Mouse (Mus musculus): ENCODE measurements around the gene Cacna1f. TPM values are rescaled to one million over a fixed set of nuclear protein-coding genes. Genes with fewer than 3 reads are reported as not detected.

Cacna1f gene
- polyA plus RNA-seq, 1 experiment = 0.12 TPM

GRCm38 (mm10) chrX:7679405-7680056, 72.6 kb downstream of the Cacna1f start:
- Histone ChIP-seq H3K27ac (ENCODE audit: control insufficient read depth, insufficient read depth, low read length) (no peak overlapping the region), H3K36me3 (ENCODE audit: control insufficient read depth, insufficient read depth, low read length) (no peaks in the 10 kb centered on the region), H3K4me1 (replicated peaks; ENCODE audit: control insufficient read depth, insufficient read depth, low read length) (peaks cover 6% of the 10 kb centered on the region; the same call in 1 of the 2 replicates), H3K4me3 (ENCODE audit: control insufficient read depth, insufficient read depth, low read length) (no peak overlapping the region), H3K27me3 (ENCODE audit: control insufficient read depth, insufficient read depth, low read length) (no peaks in the 10 kb centered on the region)
- WGBS = 5% methylated on average over 27 of the region's 27 CpGs
- DNase-seq = peak; percentile 85
- TF ChIP-seq CTCF (IDR thresholded peaks at IDR 0.05; ENCODE audit: borderline replicate concordance, control insufficient read depth, extremely low read depth, insufficient read depth, low read length, poor library complexity) = peak; percentile 82; the same call in 1 of the 2 replicates
- no peak for TF ChIP-seq POLR2A (IDR thresholded peaks at IDR 0.05; ENCODE audit: control insufficient read depth, extremely low read depth, insufficient read depth, low read length, poor library complexity)

- Histone ChIP-seq H3K36me3 (ENCODE audit: control insufficient read depth, insufficient read depth, low read length) (no peaks in the 10 kb centered on the region), H3K4me3 (ENCODE audit: control insufficient read depth, insufficient read depth, low read length) (no peak overlapping the region), H3K4me1 (replicated peaks; ENCODE audit: control insufficient read depth, insufficient read depth, low read length) (0 out of 2 replicates have a peak, but pooled peaks cover 3% of the 10 kb centered on the region), H3K27ac (ENCODE audit: control insufficient read depth, insufficient read depth, low read length) (no peak overlapping the region), H3K27me3 (ENCODE audit: control insufficient read depth, insufficient read depth, low read length) (no peaks in the 10 kb centered on the region)
- WGBS = 18% methylated on average over 12 of the region's 12 CpGs
- no peak for TF ChIP-seq POLR2A (IDR thresholded peaks at IDR 0.05; ENCODE audit: control insufficient read depth, extremely low read depth, insufficient read depth, low read length, poor library complexity)
- TF ChIP-seq CTCF (IDR thresholded peaks at IDR 0.05; ENCODE audit: borderline replicate concordance, control insufficient read depth, extremely low read depth, insufficient read depth, low read length, poor library complexity) = no peak
- DNase-seq = no peak
Observed at GRCm38 (mm10) chrX:7680057-7680412, 73.2 kb downstream of the Cacna1f start.

GRCm38 (mm10) chrX:7680864-7681263, 74.0 kb downstream of the Cacna1f start, which contains the start of gene Magix:
Gene Magix (minus strand): TSS chrX:7681251.
- Histone ChIP-seq H3K36me3 (ENCODE audit: control insufficient read depth, insufficient read depth, low read length) (no peaks in the 10 kb centered on the region), H3K27me3 (ENCODE audit: control insufficient read depth, insufficient read depth, low read length) (no peaks in the 10 kb centered on the region), H3K4me3 (ENCODE audit: control insufficient read depth, insufficient read depth, low read length) (no peak within 1 kb of the TSS), H3K27ac (ENCODE audit: control insufficient read depth, insufficient read depth, low read length) (no peak within 1 kb of the TSS), H3K4me1 (replicated peaks; ENCODE audit: control insufficient read depth, insufficient read depth, low read length) (0 out of 2 replicates have a peak, but pooled peaks cover 3% of the 10 kb centered on the region)
- TF ChIP-seq CTCF (IDR thresholded peaks at IDR 0.05; ENCODE audit: borderline replicate concordance, control insufficient read depth, extremely low read depth, insufficient read depth, low read length, poor library complexity) = no peak
- TF ChIP-seq POLR2A (IDR thresholded peaks at IDR 0.05; ENCODE audit: control insufficient read depth, extremely low read depth, insufficient read depth, low read length, poor library complexity) = no peak
- WGBS = 93% methylated on average over 14 of the region's 14 CpGs
- DNase-seq = no peak

Other genes starting within 250 kb of the Cacna1f start
- 0.64 and 0.73 TPM in 2 replicates for gene Usp27x, start 231.3 kb upstream of the Cacna1f start, polyA plus RNA-seq (2012; rRNA removed)
- gene Foxp3, start 33.4 kb upstream of the Cacna1f start, polyA plus RNA-seq (2012; rRNA removed) = 7.7 and 10.3 TPM in 2 replicates
- gene Ppp1r3f, start 32.8 kb upstream of the Cacna1f start, polyA plus RNA-seq (2012; rRNA removed) = 5.5 and 5.8 TPM in 2 replicates
- gene Ccdc22, start 1.6 kb upstream of the Cacna1f start, polyA plus RNA-seq (2012; rRNA removed) = 34.1 and 35.7 TPM in 2 replicates
- gene Syp, start 31.4 kb downstream of the Cacna1f start, polyA plus RNA-seq (2012; rRNA removed) = 1.2 and 1.8 TPM in 2 replicates
- gene Prickle3, start 50.2 kb downstream of the Cacna1f start, polyA plus RNA-seq (2012; rRNA removed) = 29.7 TPM in 2 replicates
- 144 and 149 TPM in 2 replicates for gene Plp2, start 64.3 kb downstream of the Cacna1f start, polyA plus RNA-seq (2012; rRNA removed)
- 0.82 and 3.0 TPM in 2 replicates for gene Magix, start 74.2 kb downstream of the Cacna1f start, polyA plus RNA-seq (2012; rRNA removed)
- gene Gpkow, start 90.0 kb downstream of the Cacna1f start, polyA plus RNA-seq (2012; rRNA removed) = 12.2 and 12.8 TPM in 2 replicates
- 86.6 and 105 TPM in 2 replicates for gene Wdr45, start 107.2 kb downstream of the Cacna1f start, polyA plus RNA-seq (2012; rRNA removed)
- 1.8 and 1.9 TPM in 2 replicates for gene Gm45208, start 115.2 kb downstream of the Cacna1f start, polyA plus RNA-seq (2012; rRNA removed)
- gene Praf2, start 121.4 kb downstream of the Cacna1f start, polyA plus RNA-seq (2012; rRNA removed) = 39.9 and 44.4 TPM in 2 replicates
- 6.8 and 9.3 TPM in 2 replicates for gene Ccdc120, start 143.8 kb downstream of the Cacna1f start, polyA plus RNA-seq (2012; rRNA removed)
- gene Tfe3, start 155.5 kb downstream of the Cacna1f start, polyA plus RNA-seq (2012; rRNA removed) = 26.4 and 29.5 TPM in 2 replicates
- gene Gripap1, start 182.7 kb downstream of the Cacna1f start, polyA plus RNA-seq (2012; rRNA removed) = 68.4 and 73.1 TPM in 2 replicates
- 1.1 TPM in 2 replicates for gene Kcnd1, start 215.2 kb downstream of the Cacna1f start, polyA plus RNA-seq (2012; rRNA removed)
- 112 TPM in 2 replicates for gene Otud5, start 234.3 kb downstream of the Cacna1f start, polyA plus RNA-seq (2012; rRNA removed)

All from thymus, adult 2 months (tissue).